Mouse (Mus musculus) spleen, adult 12 weeks (tissue): ENCODE data around the gene St3gal3.

Experiments used
- DNase-seq: peaks from one replicate; pipeline ENCODE4 v3.0.0; 2022; ENCODE audit warnings: low spot score

Gene St3gal3

DNA sequence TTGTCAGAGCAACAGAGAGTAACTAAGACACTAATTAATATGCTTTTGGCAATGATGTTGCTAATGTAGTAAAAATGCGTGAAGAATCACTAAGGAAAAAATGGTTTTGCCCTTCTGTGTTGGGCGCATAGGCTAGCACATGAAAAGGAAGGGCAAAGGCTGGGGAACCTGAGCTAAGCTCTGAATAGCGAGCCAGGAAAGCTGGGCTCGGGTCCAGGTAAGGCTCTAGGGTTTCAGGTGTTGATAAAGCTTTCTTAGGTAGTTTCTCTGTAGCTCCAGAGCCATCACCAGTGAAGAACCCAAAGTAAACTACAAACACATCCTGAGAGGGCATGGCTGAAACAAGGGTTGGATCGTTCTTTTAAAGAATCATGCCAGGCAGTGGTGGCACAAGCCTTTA lies 6.8 kb upstream of the St3gal3 start:
- no peak for DNase-seq

DNA sequence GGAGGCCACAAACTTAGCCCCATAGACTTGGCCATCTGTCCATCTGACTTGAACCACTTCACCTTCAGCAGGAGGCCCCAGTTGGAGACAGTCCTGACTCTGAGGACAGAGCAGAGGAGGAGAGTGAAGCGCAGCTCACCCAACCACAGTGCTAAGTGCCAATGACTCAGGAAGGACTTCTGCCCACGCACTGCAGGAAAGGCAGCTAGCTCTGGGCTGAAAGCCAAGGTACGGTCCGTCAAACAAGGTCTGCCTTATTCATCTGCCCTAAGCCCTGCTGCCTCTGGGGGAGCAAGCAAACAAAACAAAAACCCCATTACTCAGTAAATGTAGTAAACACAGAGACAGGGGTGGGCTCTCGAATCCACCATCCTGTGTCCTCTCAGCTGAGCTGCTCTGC lies 4.2 kb upstream of the St3gal3 start:
- no peak for DNase-seq

DNA sequence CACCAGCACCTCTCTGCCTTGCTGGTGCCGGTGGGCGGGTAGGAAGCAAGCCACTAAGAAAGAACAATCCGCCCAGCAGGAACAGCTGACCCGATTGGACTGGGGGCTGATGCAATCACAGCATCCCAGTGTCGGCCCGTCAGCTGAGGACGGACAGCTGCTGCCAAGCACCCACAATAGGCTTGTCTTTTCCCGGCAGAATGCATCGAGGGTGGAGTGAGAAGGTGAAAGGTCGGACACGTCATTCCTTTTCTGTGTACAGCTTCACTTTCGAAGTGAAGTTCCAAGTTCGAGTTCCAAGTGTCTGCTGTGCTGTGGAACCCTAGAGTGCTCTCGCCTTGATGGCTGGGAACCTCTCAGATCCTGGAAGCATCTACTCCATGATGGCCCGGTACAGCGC lies 3.1 kb upstream of the St3gal3 start:
- DNase-seq: no peak

DNA sequence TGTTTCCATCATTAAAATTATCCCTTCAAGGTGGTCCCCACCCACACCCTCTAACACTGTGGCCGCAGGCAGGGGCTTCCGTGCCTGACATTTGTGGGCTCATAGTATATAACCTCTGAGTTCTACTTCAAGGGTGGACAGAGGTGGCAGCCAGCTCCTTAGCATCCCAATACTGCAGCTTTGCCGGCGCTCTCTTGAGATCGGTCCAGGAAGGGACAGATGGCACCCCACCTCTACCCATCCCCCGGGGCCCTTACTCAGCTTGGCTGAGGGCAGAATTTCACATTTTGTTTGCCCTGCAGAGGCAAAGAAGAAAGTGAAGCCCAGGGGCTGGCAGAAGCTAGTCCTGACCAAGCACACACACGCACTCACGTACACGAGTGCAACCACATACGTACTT lies 2.6 kb upstream of the St3gal3 start:
- DNase-seq: no peak

DNA sequence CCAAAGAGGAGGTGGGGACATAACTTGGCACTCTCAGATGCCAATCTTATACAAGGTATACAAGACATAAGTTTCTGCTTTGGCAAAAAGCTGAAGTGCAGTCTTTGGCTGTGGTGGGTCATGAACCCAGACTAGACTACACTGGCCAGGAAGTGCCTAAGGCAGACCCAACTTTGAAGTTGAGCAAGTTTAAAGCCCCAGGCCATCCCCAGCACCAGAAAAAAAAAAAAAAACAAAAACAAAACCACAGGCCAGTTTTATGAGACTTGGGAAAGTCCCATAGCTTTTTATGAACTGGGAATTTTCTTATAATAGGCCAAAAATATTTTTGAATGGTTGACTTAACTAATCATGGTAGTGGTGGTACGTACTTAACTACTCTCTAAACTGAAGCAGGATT lies 700 bp upstream of the St3gal3 start:
- DNase-seq: no peak

DNA sequence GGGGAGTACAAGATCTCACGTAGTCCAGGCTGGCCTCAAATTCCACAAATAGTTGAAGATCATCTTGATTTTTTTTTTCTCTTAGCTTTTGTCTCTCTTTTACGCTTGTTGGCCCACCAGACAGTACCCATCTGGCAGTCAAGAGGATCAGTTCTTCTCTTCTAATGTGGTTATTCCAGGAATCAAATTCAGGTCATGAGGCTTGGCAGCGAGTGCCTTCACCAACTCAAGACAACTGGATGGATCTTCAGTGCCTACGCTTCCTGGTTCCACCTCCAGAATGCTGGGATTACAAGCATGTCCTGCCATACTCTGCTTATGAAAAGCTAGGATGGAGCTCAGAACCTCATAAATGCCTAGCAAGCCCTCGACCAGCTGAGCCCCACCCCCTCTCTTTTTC lies 3.4 kb downstream of the St3gal3 start:
- no peak for DNase-seq

DNA sequence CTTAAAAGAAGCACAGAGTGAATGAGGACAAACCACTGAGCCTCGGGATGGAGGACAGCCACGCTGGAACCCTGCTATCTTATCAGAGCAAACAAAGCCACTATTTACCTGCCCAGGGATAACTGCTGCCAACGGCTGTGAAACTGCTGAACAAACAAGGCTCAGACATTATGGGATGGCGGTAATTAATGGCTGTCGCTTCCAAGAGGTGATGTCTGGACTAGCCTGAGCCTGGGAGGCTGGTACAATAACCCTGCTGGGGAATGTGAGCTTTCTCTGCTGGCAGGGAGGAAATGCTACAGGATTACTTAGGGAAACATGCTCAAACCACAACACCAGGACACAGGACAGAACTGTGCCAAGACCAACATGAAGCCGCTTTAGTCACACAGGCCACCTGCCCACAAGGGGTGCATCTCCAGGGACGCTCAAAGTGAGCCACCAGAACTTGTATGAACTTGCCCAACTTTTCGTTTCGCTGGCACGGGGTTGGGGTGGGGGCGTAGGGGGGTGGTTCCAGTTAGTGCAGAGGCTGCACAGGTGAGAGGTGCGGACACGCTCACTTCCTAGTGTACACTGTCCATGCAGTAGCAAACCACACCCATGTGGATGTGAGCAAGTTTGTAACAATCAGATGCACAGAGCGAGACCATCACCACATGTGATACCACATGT lies 11.5 kb downstream of the St3gal3 start:
- no peak for DNase-seq

DNA sequence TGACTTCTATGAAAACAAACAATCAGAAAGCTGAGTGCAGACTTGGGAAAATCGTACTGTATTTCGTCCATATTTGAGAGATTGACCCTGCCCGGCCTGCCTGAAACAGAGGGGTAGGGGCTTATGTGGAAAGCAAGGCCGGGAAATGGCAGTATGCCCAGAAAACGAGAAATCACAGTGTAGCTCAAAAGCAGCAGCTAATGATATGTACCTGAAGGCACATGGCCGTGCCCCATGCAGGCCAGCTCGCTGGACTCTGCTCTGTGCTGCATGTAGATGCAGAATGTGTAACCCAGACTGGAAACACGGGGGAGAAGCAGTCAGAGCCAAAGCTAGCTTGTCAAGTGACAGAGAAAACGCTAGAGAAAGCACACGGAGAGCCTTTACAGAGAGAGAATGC lies 12.6 kb downstream of the St3gal3 start:
- no peak for DNase-seq

DNA sequence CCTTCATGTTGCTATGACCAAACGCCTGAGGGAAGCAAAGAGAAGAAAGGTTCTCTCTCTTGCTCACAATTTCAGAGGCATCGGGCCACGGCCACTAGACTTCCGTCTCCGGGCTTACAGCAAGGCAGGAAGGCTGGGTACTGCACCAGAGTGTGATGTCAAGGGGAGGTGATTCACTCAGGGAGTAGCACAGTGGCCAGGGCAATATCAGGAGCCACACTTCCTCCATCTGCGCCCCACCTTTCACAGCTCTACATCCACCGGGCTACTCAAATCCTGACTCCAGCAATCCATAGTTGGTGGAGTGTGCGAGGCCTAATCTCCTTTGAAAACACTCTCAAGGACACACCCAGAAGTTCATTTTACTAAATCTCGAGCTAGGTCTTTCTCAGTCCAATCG lies 17.1 kb downstream of the St3gal3 start:
- no peak for DNase-seq

DNA sequence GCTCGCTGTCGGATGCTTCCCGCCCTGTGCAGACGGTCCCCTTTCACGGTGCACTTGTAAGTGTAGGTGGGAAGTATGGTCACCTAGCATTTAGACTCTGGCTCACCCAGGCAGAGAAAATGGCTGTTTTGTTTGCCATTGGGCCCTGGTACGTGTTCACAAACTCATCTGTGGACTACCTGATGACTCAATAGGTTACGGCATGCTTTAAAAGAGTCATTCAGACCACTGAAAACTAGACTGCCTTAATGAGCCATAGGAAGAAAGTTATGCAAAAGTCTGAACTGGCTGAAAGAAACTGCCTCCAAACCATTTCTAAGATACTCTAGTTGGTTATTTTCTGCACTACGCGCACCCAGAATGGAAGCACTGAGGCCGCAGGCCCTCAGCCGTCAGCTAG lies 18.6 kb downstream of the St3gal3 start:
- DNase-seq: no peak

DNA sequence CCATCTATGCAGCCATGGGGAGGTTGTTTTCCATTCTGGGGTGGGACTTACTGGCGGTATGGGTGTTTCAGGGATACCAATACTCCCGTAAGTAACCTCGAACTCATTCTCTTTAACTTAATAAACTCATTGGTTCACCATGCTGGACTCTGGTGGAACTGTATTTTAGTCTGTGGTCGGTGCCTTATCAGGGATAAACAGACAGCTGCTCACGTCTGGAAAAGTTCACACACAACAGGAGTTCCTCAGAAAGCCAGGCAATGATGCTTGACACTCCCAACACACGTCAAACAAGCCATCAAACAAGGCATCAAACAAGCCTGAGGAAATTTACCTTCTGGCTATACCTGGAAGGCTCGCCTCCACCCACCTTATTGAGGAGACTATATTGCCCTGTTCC lies 19.6 kb downstream of the St3gal3 start:
- DNase-seq: no peak

DNA sequence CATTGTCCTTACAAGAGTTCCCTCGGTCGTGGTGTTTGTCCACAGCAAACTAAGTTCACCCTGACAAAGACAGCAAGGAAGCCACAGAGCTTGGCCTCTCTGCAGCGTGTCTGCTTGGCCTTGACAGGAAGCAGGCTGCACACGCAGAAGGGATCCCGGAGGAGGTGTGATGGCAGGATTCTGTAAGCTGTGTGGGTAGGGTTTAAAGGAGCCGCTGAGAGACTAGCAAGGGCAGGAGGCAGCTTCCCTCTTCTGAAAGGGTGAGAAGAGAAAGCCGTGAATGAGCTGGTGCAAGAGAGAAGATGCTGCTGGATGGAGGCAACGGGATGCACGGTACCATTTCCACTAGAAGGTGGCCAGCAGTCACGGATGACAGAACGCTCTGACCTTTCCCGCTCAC lies 22.1 kb downstream of the St3gal3 start:
- no peak for DNase-seq

DNA sequence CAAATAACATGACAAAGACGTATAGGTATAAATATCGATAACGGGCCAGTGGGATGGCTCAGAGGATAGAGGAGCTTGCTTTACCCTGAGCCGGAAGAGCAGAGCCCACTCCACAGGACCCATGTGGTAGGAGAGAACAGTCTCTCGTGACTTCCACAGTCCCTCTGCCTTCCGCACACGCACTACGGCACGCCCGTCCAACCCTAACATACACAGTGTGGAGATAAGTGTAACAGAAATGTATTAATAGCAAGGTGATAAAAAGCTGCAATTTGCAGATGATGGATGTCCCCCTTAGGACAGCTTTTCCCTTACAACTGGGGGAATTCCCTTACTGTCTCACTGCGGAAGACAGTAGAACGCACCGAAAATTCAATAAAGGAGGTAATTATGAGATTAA lies 25.1 kb downstream of the St3gal3 start:
- no peak for DNase-seq

DNA sequence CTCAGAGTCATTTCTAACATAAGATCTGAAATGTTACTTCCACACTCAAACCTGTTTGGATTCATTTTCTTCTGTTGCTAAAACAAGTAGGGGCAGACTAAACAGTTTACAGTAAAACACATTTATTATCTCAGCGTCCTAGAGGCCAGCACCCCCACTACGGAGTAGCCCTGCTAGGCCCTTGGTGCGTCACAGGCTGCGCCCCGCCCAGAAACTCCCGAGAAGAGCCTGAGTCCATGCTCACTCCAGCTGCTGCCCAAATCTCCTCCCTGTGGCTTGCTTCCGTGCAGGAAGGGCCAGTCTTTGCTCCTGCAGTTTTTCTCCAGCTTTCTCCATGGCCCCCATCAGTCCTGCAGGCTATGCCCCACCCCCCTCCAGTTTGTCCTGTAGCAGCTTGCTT lies 25.9 kb downstream of the St3gal3 start:
- DNase-seq: peak; percentile 37

DNA sequence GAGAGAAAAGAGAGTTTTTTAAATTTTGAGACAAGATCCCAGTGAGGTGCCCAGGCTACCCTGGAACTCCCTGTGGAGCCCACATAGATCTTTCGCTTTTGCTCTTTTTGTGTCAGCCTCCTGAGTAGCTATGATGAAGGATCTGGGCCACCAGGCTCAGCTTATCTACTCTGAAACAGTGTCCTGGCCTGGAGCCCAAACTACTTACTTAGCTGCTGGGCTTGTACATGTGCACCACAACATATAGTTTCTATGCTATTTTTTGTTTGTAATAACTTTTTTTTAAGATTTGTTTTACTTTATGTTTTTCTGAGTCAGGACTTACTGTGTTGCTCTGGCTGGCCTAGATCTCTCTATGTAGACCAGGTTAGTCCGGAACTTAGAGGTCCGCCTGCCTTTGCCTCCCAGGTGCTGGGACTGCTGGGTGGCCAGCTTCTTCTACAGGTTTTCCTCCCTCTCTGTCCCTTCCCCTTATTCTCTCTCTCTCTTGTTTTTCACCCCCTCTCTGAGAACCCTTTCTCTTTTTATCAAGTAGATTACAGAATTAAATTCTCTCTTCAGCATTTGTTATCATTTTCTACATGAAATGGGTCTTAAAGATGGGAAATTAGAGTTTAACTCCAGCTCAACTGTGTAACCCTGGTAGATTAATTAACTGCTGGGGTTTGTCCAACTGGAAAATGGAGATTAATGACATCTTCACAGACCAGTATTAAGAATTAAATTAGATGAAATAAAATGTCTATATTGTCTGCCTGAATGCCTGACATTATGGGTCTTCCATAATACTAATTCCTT lies 29.3 kb downstream of the St3gal3 start:
- peak; percentile 62 for DNase-seq

DNA sequence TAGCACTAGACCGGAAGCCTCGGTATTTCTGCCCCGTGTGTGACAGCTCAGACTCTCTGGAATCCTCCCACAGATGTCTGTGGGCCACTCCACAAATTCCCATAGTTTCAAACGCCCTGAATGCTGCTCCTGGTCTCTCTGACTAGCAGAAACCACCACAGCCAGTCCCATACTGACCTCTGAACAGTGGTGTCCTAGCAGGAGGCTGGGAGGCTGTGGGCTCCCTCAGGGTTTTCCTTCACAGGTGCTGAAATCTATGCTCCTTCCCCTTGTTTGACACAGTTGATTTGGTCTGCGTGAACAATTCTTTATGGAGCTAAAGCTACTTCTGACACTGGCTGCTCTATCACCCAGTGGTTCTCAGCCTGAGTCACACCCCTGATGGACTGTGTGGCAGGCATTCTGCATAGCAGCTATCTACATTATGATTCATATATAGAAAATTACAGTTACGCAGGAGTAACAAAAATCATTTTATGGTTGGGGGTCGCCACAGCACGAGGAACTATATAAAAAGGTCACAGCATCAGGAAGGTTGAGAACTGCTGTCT lies 31.4 kb downstream of the St3gal3 start:
- no peak for DNase-seq

DNA sequence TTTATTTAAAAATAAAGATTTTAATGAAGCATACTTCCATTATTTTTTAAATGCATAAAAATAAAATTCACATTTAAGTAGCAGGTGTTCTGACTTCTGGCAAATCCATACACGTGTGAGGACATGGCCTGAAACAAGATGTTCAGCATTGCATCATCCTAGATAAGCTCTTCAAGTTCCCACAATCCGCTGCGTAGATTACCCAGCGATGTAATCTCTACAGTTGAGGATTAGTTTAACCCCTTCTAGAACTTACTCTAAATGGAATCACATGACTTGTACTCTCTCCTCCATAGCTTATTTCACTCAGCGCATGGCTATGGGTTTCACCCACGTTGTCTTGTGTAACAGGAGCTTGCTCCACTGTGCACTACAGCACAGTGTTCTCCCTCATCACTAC lies 33.2 kb downstream of the St3gal3 start:
- no peak for DNase-seq

DNA sequence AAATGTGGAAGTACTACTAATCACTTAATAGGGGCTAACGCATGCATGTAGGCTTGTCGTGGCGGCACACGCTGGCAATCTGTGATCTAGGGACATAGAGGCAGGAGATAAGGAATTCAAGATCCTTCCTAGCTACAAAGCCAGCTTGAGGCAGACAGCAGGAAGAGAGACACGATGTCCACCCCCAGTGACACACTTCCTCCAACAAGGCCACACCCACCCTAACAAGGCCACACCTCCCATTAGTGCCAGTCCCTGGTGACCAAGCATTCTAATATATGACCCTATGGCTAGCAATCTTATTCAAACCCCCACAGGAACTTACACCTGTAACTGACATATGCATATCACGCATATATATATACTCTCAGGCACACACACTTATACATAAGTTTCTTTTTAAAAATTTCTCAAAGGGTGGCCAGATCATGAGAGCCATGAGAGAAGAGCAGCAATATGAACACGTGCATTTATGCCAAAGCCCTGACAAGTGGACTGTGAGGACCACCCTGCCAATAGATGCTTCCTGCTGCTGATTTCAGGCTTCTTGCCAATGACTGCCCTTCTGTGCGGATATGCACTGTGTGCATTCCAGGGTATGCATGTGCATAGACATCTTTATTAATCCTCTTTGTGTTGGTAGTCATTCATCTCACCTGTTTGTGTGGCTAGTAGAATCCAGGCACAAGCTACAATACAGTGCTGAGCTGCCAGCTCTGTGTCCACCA lies 34.9 kb downstream of the St3gal3 start:
- DNase-seq: no peak

DNA sequence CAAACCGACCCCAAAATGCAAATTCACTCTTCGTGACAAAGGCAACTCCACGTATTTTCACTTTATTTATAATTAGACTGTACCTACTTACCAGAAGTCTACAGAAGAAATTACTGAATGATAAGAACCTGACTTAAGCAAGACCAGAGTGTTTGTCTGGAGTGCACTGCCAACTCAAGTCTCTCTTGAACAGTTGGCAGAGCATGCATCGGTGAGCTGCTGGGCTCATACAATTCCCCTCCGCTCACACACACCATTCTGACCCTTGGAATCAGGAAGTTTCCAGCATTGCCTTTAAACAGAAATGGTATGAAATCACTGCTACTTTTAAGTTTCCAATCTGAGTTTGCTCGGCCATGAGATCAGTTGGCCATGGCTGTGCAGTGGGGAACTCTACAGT lies 36.1 kb downstream of the St3gal3 start:
- no peak for DNase-seq

DNA sequence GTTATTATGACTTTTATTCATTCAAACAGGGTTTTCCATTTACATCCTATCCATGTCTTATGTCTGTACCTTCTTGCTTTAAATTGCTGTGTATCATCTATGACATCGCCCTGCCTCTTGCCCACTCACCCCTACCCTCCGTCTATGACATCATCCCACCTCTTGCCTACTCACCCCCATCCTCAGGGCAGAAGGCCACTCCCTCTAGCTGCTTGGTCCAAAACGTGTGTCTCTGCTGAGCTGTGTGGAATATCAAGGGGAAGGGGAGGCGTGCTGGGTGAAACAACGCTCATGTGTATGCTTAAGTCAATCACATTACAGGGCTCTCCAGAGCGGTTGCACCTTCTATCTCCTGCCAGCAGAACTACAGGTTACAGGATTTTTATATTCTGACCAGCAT lies 38.6 kb downstream of the St3gal3 start:
- no peak for DNase-seq

DNA sequence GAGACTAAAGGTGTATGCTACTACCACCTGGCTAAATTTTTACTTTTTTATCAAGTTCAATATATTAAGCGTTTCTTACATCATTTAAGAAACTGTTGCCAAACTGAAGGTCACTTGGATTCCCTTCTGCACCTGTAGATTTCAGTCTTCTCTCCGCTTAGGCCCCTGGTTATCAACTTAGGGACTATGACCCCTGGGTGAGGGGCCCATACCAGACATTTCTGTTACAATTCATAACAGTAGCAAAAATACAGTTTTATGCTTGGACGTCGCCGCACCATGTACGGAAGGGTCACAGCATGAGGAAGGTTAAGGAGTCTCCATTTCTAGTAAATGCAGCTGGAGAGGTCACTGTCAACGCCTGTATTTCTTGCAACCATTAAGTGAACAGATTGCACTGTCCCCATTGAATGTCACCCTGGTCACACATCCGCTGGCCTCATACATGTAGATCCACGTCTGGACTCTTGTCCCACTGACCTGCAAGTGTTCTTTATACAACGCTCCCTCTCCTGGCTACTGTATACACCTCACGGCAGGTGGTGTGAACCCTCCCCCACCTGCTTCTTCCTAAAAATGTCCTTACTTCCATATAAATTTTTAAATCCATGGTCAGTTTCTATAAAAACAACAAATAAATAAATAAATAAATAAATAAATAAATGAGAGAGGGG lies 41.8 kb downstream of the St3gal3 start:
- no peak for DNase-seq

DNA sequence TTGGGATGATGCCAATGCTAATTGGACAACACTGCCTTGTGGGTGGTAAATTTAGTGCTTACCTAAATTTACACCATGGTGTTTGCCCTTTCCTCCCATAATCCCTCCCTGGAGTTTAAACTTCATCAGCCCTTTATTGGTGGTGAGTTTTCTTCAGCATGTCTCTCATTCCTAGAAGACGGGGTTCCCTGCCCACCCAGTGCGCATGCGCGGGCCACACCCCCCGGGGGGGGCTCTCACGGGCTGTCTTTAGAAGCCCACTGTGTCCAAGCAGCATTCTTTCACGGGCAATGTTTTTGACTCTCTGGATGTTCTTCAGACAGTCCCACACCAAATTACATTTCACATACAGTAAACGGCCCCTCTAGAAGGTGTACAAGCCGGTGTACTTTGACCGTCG lies 44.3 kb downstream of the St3gal3 start:
- no peak for DNase-seq
